Mouse (Mus musculus): Measurements from ENCODE around the gene Hoxd12. TPM values are rescaled to one million over a fixed set of nuclear protein-coding genes. Genes with fewer than 3 reads are reported as not detected.

Gene Hoxd12
- polyA plus RNA-seq, 1 experiment from 2014 or later: not detected

DNA sequence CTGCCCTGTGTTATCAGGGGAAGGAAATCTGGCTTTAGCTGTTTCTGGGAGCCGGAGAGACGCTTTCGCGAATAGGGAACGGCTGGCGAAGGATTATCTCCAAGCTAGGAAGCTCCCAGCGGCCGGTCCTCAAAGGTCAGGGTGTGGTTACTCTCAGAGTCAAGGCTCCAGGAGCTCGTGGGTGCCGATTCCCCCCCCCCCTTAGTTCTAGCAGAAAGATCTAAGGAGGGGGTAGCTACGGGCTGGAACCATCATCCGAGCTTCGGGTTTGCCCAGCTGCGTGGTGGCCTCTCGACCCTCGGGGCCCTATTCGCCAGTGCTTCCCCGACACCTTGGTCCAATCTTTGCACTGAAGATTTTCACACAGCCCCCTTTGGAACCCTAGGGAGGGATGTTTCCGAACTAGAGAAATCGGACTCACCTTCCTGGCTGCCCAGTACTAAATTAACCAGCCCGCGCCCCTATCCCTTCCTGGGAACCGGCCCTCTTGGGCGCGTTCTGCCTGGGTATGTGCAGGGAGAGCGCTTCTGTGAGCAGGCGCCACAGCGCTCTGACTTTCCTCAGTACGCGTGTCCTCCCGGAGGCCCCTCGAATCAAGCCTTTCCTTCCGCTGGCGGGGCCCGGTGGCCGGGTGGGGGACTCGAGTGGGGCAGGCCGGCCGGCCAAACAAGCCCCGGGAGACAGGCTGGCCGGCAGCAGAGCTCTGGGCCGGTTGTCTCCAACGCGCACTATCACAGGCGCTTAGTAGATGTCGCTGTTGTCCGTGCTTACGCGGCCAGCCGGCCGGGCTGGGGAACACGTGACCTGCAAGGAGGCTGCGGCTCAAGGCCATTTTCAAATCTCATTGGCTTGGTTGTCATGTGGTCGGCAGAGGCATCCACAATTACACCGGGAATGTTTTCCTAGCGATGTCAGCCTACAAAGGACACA, 16.5 kb downstream of the Hoxd12 start, which contains the start of gene Hoxd10:
Gene Hoxd10 (plus strand): TSS at position 903 of the 930 bp plus-strand sequence.
- 2% methylated on average over 56 of the region's 56 CpGs for WGBS (ENCODE audit: insufficient replicate concordance)
- Histone ChIP-seq H3K27me3 (ENCODE audit: control insufficient read depth, insufficient read depth, low read depth, low read length) (peaks cover 96% of the 10 kb centered on the region), H3K4me2 (ENCODE audit: low read depth, low read length) (no peak within 1 kb of the TSS), H3K36me3 (ENCODE audit: control insufficient read depth, insufficient read depth) (no peaks in the 10 kb centered on the region), H3K4me3 (ENCODE audit: low read depth, low read length) (no peak within 1 kb of the TSS), H3K27ac (ENCODE audit: low read length) (no peak within 1 kb of the TSS), H3K9me3 (replicated peaks; ENCODE audit: control insufficient read depth, low read length) (no peaks in the 10 kb centered on the region), H3K4me1 (ENCODE audit: control insufficient read depth, low read depth, low read length) (no peaks in the 10 kb centered on the region), H3K9ac (ENCODE audit: low read depth, low read length) (no peak within 1 kb of the TSS)
- no peak for ATAC-seq (ENCODE audit: low read depth)

DNA sequence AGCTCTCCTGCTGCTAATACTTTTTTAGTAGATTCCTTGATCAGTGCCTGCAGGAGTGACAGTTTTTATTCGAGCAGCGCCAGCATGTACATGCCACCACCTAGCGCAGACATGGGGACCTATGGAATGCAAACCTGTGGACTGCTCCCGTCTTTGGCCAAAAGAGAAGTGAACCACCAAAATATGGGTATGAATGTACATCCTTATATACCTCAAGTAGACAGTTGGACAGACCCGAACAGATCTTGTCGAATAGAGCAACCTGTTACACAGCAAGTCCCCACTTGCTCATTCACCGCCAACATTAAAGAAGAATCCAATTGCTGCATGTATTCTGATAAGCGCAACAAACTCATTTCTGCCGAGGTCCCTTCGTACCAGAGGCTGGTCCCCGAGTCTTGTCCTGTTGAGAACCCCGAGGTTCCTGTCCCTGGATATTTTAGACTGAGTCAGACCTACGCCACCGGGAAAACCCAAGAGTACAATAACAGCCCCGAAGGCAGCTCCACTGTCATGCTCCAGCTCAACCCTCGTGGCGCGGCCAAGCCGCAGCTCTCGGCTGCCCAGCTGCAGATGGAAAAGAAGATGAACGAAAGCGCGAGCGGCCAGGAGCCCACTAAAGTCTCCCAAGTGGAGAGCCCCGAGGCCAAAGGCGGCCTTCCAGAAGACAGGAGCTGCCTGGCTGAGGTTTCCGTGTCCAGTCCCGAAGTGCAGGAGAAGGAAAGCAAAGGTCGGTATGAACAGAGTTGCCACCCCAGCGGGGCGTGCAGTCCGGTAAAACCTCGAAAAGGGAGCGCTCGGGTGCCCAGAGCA, 17.4 kb downstream of the Hoxd12 start:
- H3K9me3 ChIP-seq (replicated peaks; ENCODE audit: control insufficient read depth, low read length): no peaks in the 10 kb centered on the region
- H3K4me2 ChIP-seq (ENCODE audit: low read depth, low read length): no peak overlapping the region
- ATAC-seq (ENCODE audit: low read depth): no peak
- no peak overlapping the region for H3K27ac ChIP-seq (ENCODE audit: low read length)
- H3K9ac ChIP-seq (ENCODE audit: low read depth, low read length): no peak overlapping the region
- 4% methylated on average over 35 of the region's 35 CpGs for whole genome bisulfite sequencing (ENCODE audit: insufficient replicate concordance)
- H3K27me3 ChIP-seq (ENCODE audit: control insufficient read depth, insufficient read depth, low read depth, low read length): peaks cover 96% of the 10 kb centered on the region
- H3K4me1 ChIP-seq (ENCODE audit: control insufficient read depth, low read depth, low read length): no peaks in the 10 kb centered on the region
- H3K36me3 ChIP-seq (ENCODE audit: control insufficient read depth, insufficient read depth): no peaks in the 10 kb centered on the region
- no peak overlapping the region for H3K4me3 ChIP-seq (ENCODE audit: low read depth, low read length)

DNA sequence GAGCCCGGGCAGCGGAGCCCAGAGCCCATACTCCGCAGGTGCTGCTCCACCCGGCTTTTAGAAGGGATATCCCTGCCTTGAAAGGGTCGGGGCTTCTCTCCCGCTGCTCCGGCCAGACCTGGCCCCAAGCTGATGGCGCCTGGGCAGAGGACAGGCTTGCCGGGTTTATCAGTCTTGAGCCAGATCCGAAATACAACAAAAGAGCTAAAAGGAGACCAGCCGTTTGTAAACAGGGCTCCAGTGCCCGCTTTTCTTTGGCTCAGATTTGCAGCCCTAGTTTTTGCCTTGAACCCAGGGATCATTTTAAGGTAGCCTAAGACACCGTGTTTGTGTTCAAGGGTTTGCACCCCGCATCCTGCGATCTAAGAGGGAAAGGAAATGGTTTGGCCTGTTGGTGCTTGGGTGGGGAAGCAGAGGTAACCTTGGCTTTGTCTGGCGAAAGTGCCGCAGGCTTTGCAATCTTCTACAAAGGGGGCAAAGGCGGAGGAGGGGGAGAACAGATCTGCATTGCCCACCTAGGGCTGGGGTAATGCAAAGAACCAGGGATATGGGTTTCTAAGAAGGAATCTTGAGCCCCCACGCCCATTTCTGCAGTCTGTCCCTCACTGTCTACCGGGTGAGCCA, 18.1 kb downstream of the Hoxd12 start:
- no peak overlapping the region for H3K4me3 ChIP-seq (ENCODE audit: low read depth, low read length)
- H3K4me2 ChIP-seq (ENCODE audit: low read depth, low read length): no peak overlapping the region
- H3K27ac ChIP-seq (ENCODE audit: low read length): no peak overlapping the region
- no peaks in the 10 kb centered on the region for H3K36me3 ChIP-seq (ENCODE audit: control insufficient read depth, insufficient read depth)
- ATAC-seq (ENCODE audit: low read depth): no peak
- H3K4me1 ChIP-seq (ENCODE audit: control insufficient read depth, low read depth, low read length): no peaks in the 10 kb centered on the region
- no peaks in the 10 kb centered on the region for H3K9me3 ChIP-seq (replicated peaks; ENCODE audit: control insufficient read depth, low read length)
- H3K27me3 ChIP-seq (ENCODE audit: control insufficient read depth, insufficient read depth, low read depth, low read length): peaks cover 96% of the 10 kb centered on the region
- H3K9ac ChIP-seq (ENCODE audit: low read depth, low read length): no peak overlapping the region
- 1% methylated on average over 20 of the region's 20 CpGs for WGBS (ENCODE audit: insufficient replicate concordance)

DNA sequence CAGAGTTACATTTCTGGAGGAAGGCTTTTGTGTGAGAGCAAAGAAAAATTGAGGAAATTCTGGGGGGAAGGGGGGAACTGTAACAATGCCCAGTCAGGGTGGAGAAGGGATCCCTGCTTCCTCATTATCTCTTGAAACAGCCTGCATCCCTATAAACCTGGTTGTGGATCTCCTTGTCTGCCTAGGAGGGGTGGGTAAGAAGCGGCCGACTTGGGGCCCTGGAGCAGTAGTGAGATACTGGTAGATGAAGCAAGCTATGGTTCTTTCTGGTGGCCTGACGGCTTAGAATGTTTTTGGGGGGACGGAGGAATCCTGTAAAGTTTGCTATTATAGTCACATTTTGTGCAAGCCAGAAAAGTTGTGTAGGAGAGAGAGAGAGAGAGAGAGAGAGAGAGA, 18.6 kb downstream of the Hoxd12 start:
- no peaks in the 10 kb centered on the region for H3K4me1 ChIP-seq (ENCODE audit: control insufficient read depth, low read depth, low read length)
- H3K36me3 ChIP-seq (ENCODE audit: control insufficient read depth, insufficient read depth): no peaks in the 10 kb centered on the region
- no peak for ATAC-seq (ENCODE audit: low read depth)
- no peak overlapping the region for H3K9ac ChIP-seq (ENCODE audit: low read depth, low read length)
- 6% methylated on average over 4 of the region's 4 CpGs for WGBS (ENCODE audit: insufficient replicate concordance)
- H3K4me3 ChIP-seq (ENCODE audit: low read depth, low read length): no peak overlapping the region
- H3K4me2 ChIP-seq (ENCODE audit: low read depth, low read length): no peak overlapping the region
- no peaks in the 10 kb centered on the region for H3K9me3 ChIP-seq (replicated peaks; ENCODE audit: control insufficient read depth, low read length)
- no peak overlapping the region for H3K27ac ChIP-seq (ENCODE audit: low read length)
- H3K27me3 ChIP-seq (ENCODE audit: control insufficient read depth, insufficient read depth, low read depth, low read length): peaks cover 97% of the 10 kb centered on the region

DNA sequence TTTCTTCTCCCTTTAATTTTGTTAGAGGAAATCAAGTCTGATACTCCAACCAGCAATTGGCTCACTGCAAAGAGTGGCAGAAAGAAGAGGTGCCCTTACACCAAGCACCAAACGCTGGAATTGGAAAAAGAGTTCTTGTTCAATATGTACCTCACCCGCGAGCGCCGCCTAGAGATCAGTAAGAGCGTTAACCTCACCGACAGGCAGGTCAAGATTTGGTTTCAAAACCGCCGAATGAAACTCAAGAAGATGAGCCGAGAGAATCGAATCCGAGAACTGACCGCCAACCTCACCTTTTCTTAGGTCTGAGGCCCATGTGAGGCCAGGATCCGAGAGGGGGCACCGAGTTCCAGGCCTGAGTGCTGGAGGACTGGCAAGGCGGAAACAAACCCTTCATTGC, 19.3 kb downstream of the Hoxd12 start:
- Histone ChIP-seq H3K4me1 (ENCODE audit: control insufficient read depth, low read depth, low read length) (no peaks in the 10 kb centered on the region), H3K9me3 (replicated peaks; ENCODE audit: control insufficient read depth, low read length) (no peaks in the 10 kb centered on the region), H3K27ac (ENCODE audit: low read length) (no peak overlapping the region), H3K27me3 (ENCODE audit: control insufficient read depth, insufficient read depth, low read depth, low read length) (peaks cover 97% of the 10 kb centered on the region), H3K9ac (ENCODE audit: low read depth, low read length) (no peak overlapping the region), H3K36me3 (ENCODE audit: control insufficient read depth, insufficient read depth) (no peaks in the 10 kb centered on the region), H3K4me2 (ENCODE audit: low read depth, low read length) (no peak overlapping the region), H3K4me3 (ENCODE audit: low read depth, low read length) (no peak overlapping the region)
- ATAC-seq (ENCODE audit: low read depth): no peak
- WGBS (ENCODE audit: insufficient replicate concordance): 1% methylated on average over 16 of the region's 16 CpGs

DNA sequence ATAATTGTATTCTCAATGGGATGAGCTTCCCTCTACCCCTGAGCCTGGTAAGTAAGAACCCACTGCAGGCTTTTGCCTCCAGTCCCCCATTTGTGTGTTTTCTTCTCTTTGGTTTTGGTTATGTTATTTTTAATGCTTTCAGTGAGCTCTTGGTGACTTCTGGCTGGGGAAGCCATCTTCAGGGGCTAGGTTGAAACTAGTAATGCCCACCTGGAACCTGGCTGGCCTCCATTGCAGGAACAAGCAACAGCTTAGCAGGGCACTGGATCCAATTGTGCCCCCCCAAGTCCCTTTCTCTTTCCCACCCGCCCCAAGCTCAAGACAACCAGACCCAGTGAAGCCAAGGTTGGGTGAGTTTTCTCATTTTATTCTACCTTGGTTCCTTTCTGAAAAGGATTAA, 20.6 kb downstream of the Hoxd12 start:
- Histone ChIP-seq H3K4me1 (ENCODE audit: control insufficient read depth, low read depth, low read length) (no peaks in the 10 kb centered on the region), H3K9ac (ENCODE audit: low read depth, low read length) (no peak overlapping the region), H3K27me3 (ENCODE audit: control insufficient read depth, insufficient read depth, low read depth, low read length) (peaks cover 98% of the 10 kb centered on the region), H3K9me3 (replicated peaks; ENCODE audit: control insufficient read depth, low read length) (no peaks in the 10 kb centered on the region), H3K27ac (ENCODE audit: low read length) (no peak overlapping the region), H3K4me2 (ENCODE audit: low read depth, low read length) (no peak overlapping the region), H3K4me3 (ENCODE audit: low read depth, low read length) (no peak overlapping the region), H3K36me3 (ENCODE audit: control insufficient read depth, insufficient read depth) (no peaks in the 10 kb centered on the region)
- ATAC-seq (ENCODE audit: low read depth): no peak
- WGBS (ENCODE audit: insufficient replicate concordance): 14% methylated on average over 1 of the region's 1 CpGs

DNA sequence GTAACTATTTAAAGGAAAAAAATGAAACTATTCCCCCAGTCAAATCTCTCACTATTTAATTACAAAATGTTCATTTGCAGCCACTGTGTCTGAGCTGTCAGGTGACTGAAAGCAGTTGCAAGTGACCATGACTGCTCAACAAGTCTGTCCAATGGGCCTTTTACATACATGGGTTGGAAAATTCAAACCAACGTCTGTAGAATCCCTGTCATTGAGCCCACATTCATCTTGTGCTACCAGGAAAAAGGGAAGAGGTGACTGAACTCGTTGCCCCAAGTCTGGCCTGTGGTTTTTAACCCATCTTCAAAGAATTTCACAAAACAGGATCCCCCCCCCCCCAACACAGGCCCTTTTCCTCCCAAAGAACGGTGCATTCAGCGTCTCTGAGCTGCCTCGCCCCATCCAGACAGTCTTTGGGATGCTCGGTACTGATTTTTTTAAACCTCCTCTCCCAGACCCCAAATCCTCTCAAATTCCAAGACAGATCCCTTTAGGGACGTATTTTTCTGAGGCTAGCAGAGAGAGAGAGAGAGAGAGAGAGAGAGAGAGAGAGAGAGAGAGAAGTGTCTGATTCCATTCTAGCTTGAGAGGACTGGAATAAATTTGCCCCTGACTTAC, 21.1 kb downstream of the Hoxd12 start:
- H3K9me3 ChIP-seq (replicated peaks; ENCODE audit: control insufficient read depth, low read length): no peaks in the 10 kb centered on the region
- no peak overlapping the region for H3K4me2 ChIP-seq (ENCODE audit: low read depth, low read length)
- H3K4me3 ChIP-seq (ENCODE audit: low read depth, low read length): no peak overlapping the region
- H3K9ac ChIP-seq (ENCODE audit: low read depth, low read length): no peak overlapping the region
- WGBS (ENCODE audit: insufficient replicate concordance): 9% methylated on average over 7 of the region's 7 CpGs
- H3K27me3 ChIP-seq (ENCODE audit: control insufficient read depth, insufficient read depth, low read depth, low read length): peaks cover 100% of the 10 kb centered on the region
- ATAC-seq (ENCODE audit: low read depth): no peak
- H3K4me1 ChIP-seq (ENCODE audit: control insufficient read depth, low read depth, low read length): no peaks in the 10 kb centered on the region
- H3K27ac ChIP-seq (ENCODE audit: low read length): no peak overlapping the region
- H3K36me3 ChIP-seq (ENCODE audit: control insufficient read depth, insufficient read depth): no peaks in the 10 kb centered on the region

DNA sequence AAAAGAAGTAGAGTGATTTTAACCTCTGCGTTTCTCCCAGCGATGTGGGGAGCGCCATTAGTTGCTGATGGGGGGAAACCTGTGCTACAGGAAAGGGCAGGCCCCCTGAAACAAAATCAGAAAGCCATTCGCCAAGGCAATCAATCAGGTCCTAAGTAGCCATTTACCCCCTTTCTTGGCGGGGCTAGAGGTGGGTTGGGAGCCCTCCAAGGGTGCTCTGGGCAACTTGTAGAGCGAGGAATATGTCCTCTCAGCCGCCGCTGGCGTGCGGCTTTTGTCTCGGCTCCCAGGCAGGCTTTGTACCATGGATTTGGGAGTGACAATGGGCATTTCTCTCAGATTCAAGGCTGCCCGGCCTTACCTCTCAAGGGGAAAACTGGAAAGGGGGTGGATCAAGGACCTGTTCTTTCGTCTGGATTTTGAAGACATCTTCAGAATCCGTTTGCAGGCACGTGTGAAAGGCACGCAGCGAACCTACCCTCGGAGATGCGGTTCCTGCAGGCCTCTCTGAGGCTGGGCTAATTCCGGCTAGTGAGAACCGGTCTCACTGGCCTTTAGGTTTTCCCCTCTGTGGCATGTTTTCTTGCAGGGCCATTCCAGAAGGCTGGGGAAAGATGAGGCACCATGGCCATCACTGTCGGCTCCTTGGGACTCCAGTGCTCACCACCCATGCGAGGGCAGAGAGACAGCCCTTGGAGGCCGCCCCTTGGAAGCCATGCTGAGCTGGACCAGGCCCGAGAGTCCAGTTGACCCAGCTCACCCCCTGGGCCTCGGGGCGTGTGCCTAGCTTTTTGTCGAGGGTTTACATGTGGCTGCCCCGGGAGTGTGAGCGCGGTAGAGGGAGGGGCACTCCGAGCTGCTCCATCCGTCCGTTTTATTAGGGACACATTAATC, 21.9 kb downstream of the Hoxd12 start:
- Histone ChIP-seq H3K4me2 (ENCODE audit: low read depth, low read length) (no peak overlapping the region), H3K4me1 (ENCODE audit: control insufficient read depth, low read depth, low read length) (no peaks in the 10 kb centered on the region), H3K27me3 (ENCODE audit: control insufficient read depth, insufficient read depth, low read depth, low read length) (peaks cover 99% of the 10 kb centered on the region), H3K9me3 (replicated peaks; ENCODE audit: control insufficient read depth, low read length) (no peaks in the 10 kb centered on the region), H3K27ac (ENCODE audit: low read length) (no peak overlapping the region), H3K9ac (ENCODE audit: low read depth, low read length) (no peak overlapping the region), H3K36me3 (ENCODE audit: control insufficient read depth, insufficient read depth) (no peaks in the 10 kb centered on the region), H3K4me3 (ENCODE audit: low read depth, low read length) (no peak overlapping the region)
- ATAC-seq (ENCODE audit: low read depth): no peak
- 4% methylated on average over 34 of the region's 34 CpGs for WGBS (ENCODE audit: insufficient replicate concordance)
